ENCODE assay signal across 9 mouse cellular contexts in the genomic region with DNA sequence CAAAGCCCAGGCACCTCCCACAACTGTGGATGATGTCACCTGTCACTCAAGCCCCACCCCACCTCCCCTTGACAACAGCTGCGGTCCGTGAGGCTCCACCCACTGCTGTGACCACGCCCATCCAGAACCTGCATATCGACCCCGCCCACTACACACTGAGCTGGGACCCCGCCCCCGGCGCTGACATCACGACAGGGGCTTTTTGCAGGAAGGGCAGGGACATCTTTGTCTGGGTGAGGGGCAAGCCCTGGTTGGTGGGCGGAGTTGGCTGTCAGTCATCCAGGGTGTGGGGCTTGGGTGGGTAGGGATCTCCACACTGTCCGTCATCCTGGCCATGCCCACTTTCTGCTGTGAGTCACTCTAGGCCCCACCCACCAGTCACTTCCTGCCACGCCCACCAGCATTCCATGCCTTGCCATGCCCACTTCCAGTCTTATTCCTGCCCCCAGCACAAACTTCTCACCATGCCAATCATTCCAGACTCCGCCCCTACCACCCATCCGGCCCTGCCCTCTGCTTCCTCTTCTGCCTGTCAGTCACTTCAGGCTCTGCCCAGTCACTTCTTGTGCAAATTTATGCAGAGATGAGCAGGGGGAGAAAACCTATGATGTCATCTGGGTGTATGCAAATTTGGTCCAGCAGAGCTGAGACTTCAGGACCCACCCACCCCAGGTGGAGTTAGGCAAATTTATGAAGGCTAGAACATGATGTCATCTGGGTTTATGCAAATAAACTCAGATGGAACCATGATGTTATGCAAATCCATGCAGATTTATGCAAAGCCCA. TPM values are rescaled to one million over a fixed set of nuclear protein-coding genes. Genes with fewer than 3 reads are reported as not detected.
DNase-seq lines count a peak whose midpoint lies in the region; ATAC-seq and TF ChIP-seq lines count a peak whose summit lies in the region.
"Had no signal": no experiment of that assay in that cellular context is flagged by ENCODE, and none has a peak within 500 bp of the region (broad histone marks: within the 10 kb centered on the region; RNA-seq: fewer than 3 reads in every experiment).

No protein-coding gene starts in this region.

- H3K79me2 ChIP-seq in MEL (ENCODE audit: control insufficient read depth, insufficient read depth, low read length, poor library complexity): no peaks in the 10 kb centered on the region

- WGBS in midbrain, postnatal 0 days: 96% methylated on average over 14 of the region's 14 CpGs

- H3K9me3 ChIP-seq in MEL (replicated peaks; ENCODE audit: insufficient read depth, low read length): no peaks in the 10 kb centered on the region; the same call in 1 of the 2 replicates
- H3K9me3 ChIP-seq in midbrain, postnatal 0 days (ENCODE audit: low read length): peaks cover 32% of the 10 kb centered on the region; the same call in 1 of the 2 replicates

- H3K9ac ChIP-seq in MEL (ENCODE audit: control insufficient read depth, low read depth, low read length, poor library complexity, severe bottlenecking): no peak overlapping the region
- H3K9ac ChIP-seq in midbrain, postnatal 0 days (replicated peaks; ENCODE audit: low read length, poor library complexity, severe bottlenecking): no peak overlapping the region
- H3K9ac ChIP-seq: embryonic facial prominence, embryonic 13.5 days had no signal

- 0 out of 2 replicates have a peak, but pooled peaks have one; percentile 1 for ATAC-seq in midbrain, postnatal 0 days (ENCODE audit: low FRiP score)

- no peak for TF ChIP-seq CTCF in MEL (IDR thresholded peaks at IDR 0.05 in 2 of 3, conservative IDR thresholded peaks at IDR 0.05 in 1 of 3; ENCODE audit: control insufficient read depth in 1 of 3, insufficient read depth in 1 of 3, low read depth in 2 of 3, low read length in 3 of 3, poor library complexity in 1 of 3, severe bottlenecking in 1 of 3)
- TF ChIP-seq CTCF in midbrain, postnatal 0 days (IDR thresholded peaks at IDR 0.05): no peak

- no peak for TF ChIP-seq EP300 in MEL (IDR thresholded peaks at IDR 0.05; ENCODE audit: low read depth in 1 of 2, low read length in 2 of 2)

- intact Hi-C loops in left cerebral cortex, postnatal 14 days (cut with DNase I): no loop called here

- H3K27ac ChIP-seq in MEL (ENCODE audit: control insufficient read depth, low read depth, low read length): no peak overlapping the region
- no peak overlapping the region for H3K27ac ChIP-seq in midbrain, postnatal 0 days (ENCODE audit: low read depth, low read length)
- H3K27ac ChIP-seq: embryonic facial prominence, embryonic 13.5 days had no signal

- TF ChIP-seq POLR2A in MEL (IDR thresholded peaks at IDR 0.05; ENCODE audit: control insufficient read depth in 1 of 2, insufficient read depth in 1 of 2, low read depth in 1 of 2, low read length in 2 of 2, poor library complexity in 1 of 2): no peak

- no peak overlapping the region for H3K4me3 ChIP-seq in MEL (ENCODE audit: control insufficient read depth in 1 of 2, insufficient read depth in 1 of 2, low read depth in 2 of 2, low read length in 2 of 2)
- no peak overlapping the region for H3K4me3 ChIP-seq in midbrain, postnatal 0 days (ENCODE audit: low read depth, low read length)
- H3K4me3 ChIP-seq: embryonic facial prominence, embryonic 13.5 days had no signal

- TF ChIP-seq RAD21 in MEL (IDR thresholded peaks at IDR 0.05; ENCODE audit: low read depth, low read length): no peak

- H3K36me3 ChIP-seq in MEL (ENCODE audit: control insufficient read depth in 1 of 2, insufficient read depth in 2 of 2, low read length in 2 of 2): no peaks in the 10 kb centered on the region
- no peaks in the 10 kb centered on the region for H3K36me3 ChIP-seq in midbrain, postnatal 0 days (ENCODE audit: insufficient read depth, low read length)

- H3K27me3 ChIP-seq in MEL (ENCODE audit: control insufficient read depth in 1 of 2, insufficient read depth in 2 of 2, low read length in 2 of 2): no peaks in the 10 kb centered on the region
- no peaks in the 10 kb centered on the region for H3K27me3 ChIP-seq in midbrain, postnatal 0 days (ENCODE audit: insufficient read depth, low read length)
- H3K27me3 ChIP-seq: embryonic facial prominence, embryonic 13.5 days had no signal

- no peaks in the 10 kb centered on the region for H3K4me1 ChIP-seq in MEL (ENCODE audit: control insufficient read depth in 1 of 2, insufficient read depth in 2 of 2, low read length in 2 of 2)
- H3K4me1 ChIP-seq in midbrain, postnatal 0 days (ENCODE audit: insufficient read depth, low read length): no peaks in the 10 kb centered on the region
- H3K4me1 ChIP-seq: embryonic facial prominence, embryonic 13.5 days had no signal

- H3K4me2 ChIP-seq in midbrain, postnatal 0 days (ENCODE audit: low read depth, low read length, poor library complexity, severe bottlenecking): no peak overlapping the region
- H3K4me2 ChIP-seq: embryonic facial prominence, embryonic 13.5 days had no signal

- DNase-seq in left cerebral cortex, postnatal 14 days (ENCODE audit: low spot score in 2 of 2): peak; percentile 51 to 89
- DNase-seq in left cerebral cortex, adult 11 months (ENCODE audit: low spot score): no peak
- peak; percentile 43 for DNase-seq in MEL (ENCODE audit: low read depth, low spot score)
- peak; percentile 48 for DNase-seq in cerebellum, adult 9-10 months
- peak; percentile 69 for DNase-seq in layer of hippocampus, adult 9-11 months
- peak; percentile 44 for DNase-seq in midbrain, postnatal 0 days (ENCODE audit: low spot score)
- peak; percentile 17 to 26 for DNase-seq in thymus, postnatal 10 days (ENCODE audit: low spot score in 2 of 2)

TF ChIP-seq in MEL, 35 proteins besides CTCF, POLR2A, EP300 and RAD21:
- TF ChIP-seq MYB (IDR thresholded peaks at IDR 0.05; ENCODE audit: low read depth, low read length): no peak
- TF ChIP-seq NELFE (IDR thresholded peaks at IDR 0.05; ENCODE audit: low read depth, low read length): no peak
- TF ChIP-seq ZKSCAN1 (IDR thresholded peaks at IDR 0.05; ENCODE audit: low read depth, low read length): no peak
- no peak for TF ChIP-seq GABPA (IDR thresholded peaks at IDR 0.05; ENCODE audit: low read depth, low read length)
- no peak for TF ChIP-seq TCF12 (IDR thresholded peaks at IDR 0.05; ENCODE audit: low read depth, low read length)
- TF ChIP-seq ETS1 (IDR thresholded peaks at IDR 0.05; ENCODE audit: low read depth, low read length): no peak
- TF ChIP-seq UBTF (IDR thresholded peaks at IDR 0.05; ENCODE audit: borderline replicate concordance, insufficient read depth, low read depth, low read length): no peak
- no peak for TF ChIP-seq ZNF384 (IDR thresholded peaks at IDR 0.05; ENCODE audit: low read depth, low read length)

RNA-seq across cellular contexts. Expression of a gene that starts 2.0 kb away (rescaled TPM):
- total RNA-seq in left cerebral cortex, postnatal 14 days (2021): 1 to 10 TPM; 3.6 to 3.7 TPM
- 0.42 and 0.75 TPM in 2 replicates for total RNA-seq in MEL (2012; rRNA removed)
- under 1 TPM in 1 of 2 experiments, not detected in 1; 0.74 TPM for polyA plus RNA-seq in MEL (2012; ENCODE audit: insufficient read depth in 1 of 2, insufficient read length in 2 of 2, low read depth in 1 of 2, low replicate concordance in 2 of 2, missing spikeins in 1 of 2)
- total RNA-seq in midbrain, postnatal 0 days (2014; rRNA removed): 5.9 and 11.3 TPM in 2 replicates
- polyA plus RNA-seq in midbrain, postnatal 0 days (2015; fragmentation: Nextera tagmentation; extraction: Ambion mirVana): 3.1 and 4.0 TPM in 2 replicates

RNA-seq across cellular contexts. Expression of a gene that starts 25.4 kb away (rescaled TPM):
- not detected for total RNA-seq in left cerebral cortex, postnatal 14 days (2021)
- total RNA-seq in MEL (2012; rRNA removed): not detected in 2 replicates
- polyA plus RNA-seq in MEL (2012; ENCODE audit: insufficient read depth in 1 of 2, insufficient read length in 2 of 2, low read depth in 1 of 2, low replicate concordance in 2 of 2, missing spikeins in 1 of 2): under 1 TPM in 1 of 2 experiments, not detected in 1; 0.03 TPM
- total RNA-seq in midbrain, postnatal 0 days (2014; rRNA removed): not detected in 2 replicates
- polyA plus RNA-seq in midbrain, postnatal 0 days (2015; fragmentation: Nextera tagmentation; extraction: Ambion mirVana): 0.12 TPM in 1 of 2 replicates, not detected in the other
- total RNA-seq: layer of hippocampus, adult 8-10 months had no signal
- polyA plus RNA-seq: embryonic facial prominence, embryonic 13.5 days had no signal

RNA-seq across cellular contexts. Expression of a gene that starts 53.1 kb away (rescaled TPM):
- not detected for total RNA-seq in left cerebral cortex, postnatal 14 days (2021)
- not detected in 2 replicates for total RNA-seq in MEL (2012; rRNA removed)
- polyA plus RNA-seq in MEL (2012; ENCODE audit: insufficient read depth in 1 of 2, insufficient read length in 2 of 2, low read depth in 1 of 2, low replicate concordance in 2 of 2, missing spikeins in 1 of 2): not detected
- total RNA-seq in midbrain, postnatal 0 days (2014; rRNA removed): not detected in 2 replicates
- not detected in 2 replicates for polyA plus RNA-seq in midbrain, postnatal 0 days (2015; fragmentation: Nextera tagmentation; extraction: Ambion mirVana)
- total RNA-seq: layer of hippocampus, adult 8-10 months had no signal
- polyA plus RNA-seq: embryonic facial prominence, embryonic 13.5 days had no signal
